Mouse (Mus musculus): Measurements from ENCODE around the gene Slc12a8.

Slc12a8 gene

GRCm38 (mm10) chr16:33704289-33704688 lies 187.2 kb downstream of the Slc12a8 start:
- no peak for DNase-seq

- DNase-seq, result no peak
Observed at GRCm38 (mm10) chr16:33705258-33705657, 188.1 kb downstream of the Slc12a8 start.

GRCm38 (mm10) chr16:33706111-33706890 lies 189.2 kb downstream of the Slc12a8 start:
- no peak for DNase-seq

- DNase-seq, result no peak
Observed at GRCm38 (mm10) chr16:33708031-33708430, 190.9 kb downstream of the Slc12a8 start.

GRCm38 (mm10) chr16:33708585-33709397 lies 191.7 kb downstream of the Slc12a8 start:
- no peak for DNase-seq

Data from right cerebral cortex, postnatal 14 days (tissue).